Mouse (Mus musculus) cortical plate, adult 2 months (tissue): Measurements from ENCODE around the gene Ski.

Experiments used
- CTCF ChIP-seq: fragments of 200-500 bp; IDR thresholded peaks from 2 replicates; pipeline ENCODE4 v1.5.1; 2011; ENCODE audit warnings: mild to moderate bottlenecking, control low read depth, low read length; ENCODE audit not compliant: insufficient read depth; ENCODE audit errors: extremely low read depth
- POLR2A ChIP-seq: fragments of 200-500 bp; IDR thresholded peaks from 2 replicates; pipeline ENCODE4 v1.6.1; 2011; ENCODE audit warnings: mild to moderate bottlenecking, low read length, control low read depth; ENCODE audit not compliant: insufficient read depth; ENCODE audit errors: extremely low read depth

DNA sequence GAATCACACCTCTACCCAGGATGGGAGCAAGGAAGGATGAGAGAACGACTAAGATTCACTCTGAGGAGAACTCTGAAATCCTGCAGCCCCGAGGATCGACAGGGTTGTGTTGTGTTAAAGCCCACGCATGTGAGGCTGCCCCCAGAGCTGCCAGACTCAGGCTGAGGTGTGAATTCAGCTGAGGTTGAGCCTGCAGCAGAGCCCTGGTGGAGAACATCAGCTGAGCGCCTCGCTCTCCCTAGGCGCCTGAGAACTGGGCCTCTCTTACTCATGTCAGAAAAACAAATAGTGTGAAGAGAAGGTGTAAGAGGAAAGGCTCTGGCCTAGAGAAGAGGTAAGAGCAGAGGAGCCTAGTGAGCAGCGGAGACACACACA lies 63.9 kb downstream of the Ski start:
- TF ChIP-seq POLR2A (no peak), CTCF (no peak)
